Mouse (Mus musculus) C2C12 (cell line): ENCODE measurements at regions not wholly inside any gene's neighbourhood (a gene's known extent, or its start where the extent isn't known, plus 50 kb on each side); places are given as distances from the start of the nearest gene placed in this dataset.

Experiments used
- CEBPB ChIP-seq: IDR thresholded peaks from one replicate; pipeline ENCODE4 v1.6.1; 2011; ENCODE audit warnings: low read depth, mild to moderate bottlenecking, control low read depth, moderate library complexity
- CTCF ChIP-seq: IDR thresholded peaks from one replicate; pipeline ENCODE4 v1.5.1; 2011; ENCODE audit not compliant: control insufficient read depth, insufficient read depth, insufficient read length
- MAX ChIP-seq: IDR thresholded peaks from one replicate; pipeline ENCODE4 v1.6.1; 2011; ENCODE audit warnings: mild to moderate bottlenecking, control low read depth
- MYOD1 ChIP-seq: IDR thresholded peaks from one replicate; pipeline ENCODE4 v1.6.1; 2011; ENCODE audit warnings: low read depth; ENCODE audit not compliant: control insufficient read depth, insufficient read length
- MYOG ChIP-seq: IDR thresholded peaks from one replicate; pipeline ENCODE4 v1.6.1; 2011; ENCODE audit not compliant: control insufficient read depth, insufficient read length; ENCODE audit errors: extremely low read depth
- USF1 ChIP-seq: IDR thresholded peaks from one replicate; pipeline ENCODE4 v1.6.1; 2011; ENCODE audit warnings: low read depth, mild to moderate bottlenecking, control low read depth, moderate library complexity

- TF ChIP-seq MYOD1: no peak
- TF ChIP-seq MYOG: no peak
- no peak for TF ChIP-seq CTCF
- TF ChIP-seq MAX: no peak
- no peak for TF ChIP-seq CEBPB
- no peak for TF ChIP-seq USF1
Measured at GRCm38 (mm10) chr10:10215376-10215775, 256.8 kb downstream of the Adgb start.
